Mouse (Mus musculus) T-helper 17 cell (primary cell): ENCODE results near the gene Snhg11.

Experiments
- in situ Hi-C, 2 experiments: fragments of 300-600 bp; cut with MboI, MseI; formaldehyde crosslinking; loops; 1 replicate in 1 of 2; 2 replicates in 1 of 2; pipeline ENCODE4 v1.15.1; 2025; ENCODE audit warnings: high pct_unique_total_duplicates in 2 of 2

Snhg11 gene

GRCm38 (mm10) chr2:158375443-158376122, at the start of gene Snhg11:
Gene Snhg11, plus strand, starts transcription at chr2:158375638.
- in situ Hi-C loops, result loop anchor here in 1 of 2 experiments (10.0 kb wide), 1 partner anchor 279 kb away; no protein-coding TSS in a partner anchor

GRCm38 (mm10) chr2:158334356-158334755, 41.1 kb upstream of the Snhg11 start:
- in situ Hi-C loops, result no loop called here

GRCm38 (mm10) chr2:158337698-158338097, 37.7 kb upstream of the Snhg11 start:
- in situ Hi-C loops, result loop anchor here in 1 of 2 experiments (5.0 kb wide), 1 partner anchor 55 kb away; no protein-coding TSS in a partner anchor

- in situ Hi-C loops, result loop anchor here (5.0 kb wide), 2 partner anchors 58 to 133 kb away; no protein-coding TSS in a partner anchor
Observed at GRCm38 (mm10) chr2:158339948-158340564, 35.4 kb upstream of the Snhg11 start.

GRCm38 (mm10) chr2:158341324-158341723, 34.1 kb upstream of the Snhg11 start:
- in situ Hi-C loops, result loop anchor here in 1 of 2 experiments (5.0 kb wide), 2 partner anchors 59 to 134 kb away; no protein-coding TSS in a partner anchor

GRCm38 (mm10) chr2:158343495-158343894, 31.9 kb upstream of the Snhg11 start:
- in situ Hi-C loops, result loop anchor here in 1 of 2 experiments (5.0 kb wide), 2 partner anchors 61 to 136 kb away; no protein-coding TSS in a partner anchor

GRCm38 (mm10) chr2:158346467-158346866, 29.0 kb upstream of the Snhg11 start:
- in situ Hi-C loops, result no loop called here

GRCm38 (mm10) chr2:158347868-158348267, 27.6 kb upstream of the Snhg11 start:
- in situ Hi-C loops, result no loop called here

GRCm38 (mm10) chr2:158352801-158353520, 22.5 kb upstream of the Snhg11 start:
- in situ Hi-C loops, result no loop called here

GRCm38 (mm10) chr2:158354348-158355114, 20.9 kb upstream of the Snhg11 start:
- in situ Hi-C loops, result loop anchor here in 1 of 2 experiments (5.0 kb wide), 1 partner anchor 147 kb away; no protein-coding TSS in a partner anchor

GRCm38 (mm10) chr2:158355238-158355637, 20.2 kb upstream of the Snhg11 start:
- in situ Hi-C loops, result loop anchor here in 1 of 2 experiments (5.0 kb wide), 1 partner anchor 148 kb away; no protein-coding TSS in a partner anchor

GRCm38 (mm10) chr2:158356121-158356520, 19.3 kb upstream of the Snhg11 start:
- in situ Hi-C loops, result loop anchor here in 1 of 2 experiments (5.0 kb wide), 1 partner anchor 149 kb away; no protein-coding TSS in a partner anchor

- in situ Hi-C loops, result loop anchor here in 1 of 2 experiments (5.0 kb wide), 1 partner anchor 153 kb away; no protein-coding TSS in a partner anchor
Observed at GRCm38 (mm10) chr2:158359757-158360620, 15.4 kb upstream of the Snhg11 start.

GRCm38 (mm10) chr2:158360873-158361677, 14.4 kb upstream of the Snhg11 start:
- in situ Hi-C loops, result no loop called here

- in situ Hi-C loops, result no loop called here
Observed at GRCm38 (mm10) chr2:158361678-158362320, 13.6 kb upstream of the Snhg11 start.

GRCm38 (mm10) chr2:158364175-158364574, 11.3 kb upstream of the Snhg11 start:
- in situ Hi-C loops, result no loop called here

GRCm38 (mm10) chr2:158365099-158365850, 10.2 kb upstream of the Snhg11 start:
- in situ Hi-C loops, result no loop called here

GRCm38 (mm10) chr2:158367654-158368053, 7.8 kb upstream of the Snhg11 start:
- in situ Hi-C loops, result no loop called here
